Mouse (Mus musculus): Measurements from ENCODE around the gene Fkbp3. TPM values are rescaled to one million over a fixed set of nuclear protein-coding genes. Genes with fewer than 3 reads are reported as not detected.
A peak's percentile ranks its signal among the peaks of the same experiment; 100 is the strongest.
"Not testable (repeated sequence)": the region's sequence is repeated elsewhere in the genome, so short reads cannot be mapped to it uniquely, and the experiment has no call there.

The Fkbp3 gene
- total RNA-seq (2021), result 100 to 1,000 TPM; 177 to 185 TPM
- long read RNA-seq, experiment 1, transcript Fkbp3-201 (7 exons, 1,022 nt), result major isoform, 525 of 559 reads
- long read RNA-seq, experiment 1, partial matches to known transcripts, result 12 of 559 reads
- long read RNA-seq, experiment 1, other reads (novel, unspliced or antisense), result 17 of 559 reads
- long read RNA-seq, experiment 2, transcript Fkbp3-201 (7 exons, 1,022 nt), result major isoform, 473 of 494 reads
- long read RNA-seq, experiment 2, partial matches to known transcripts, result 8 of 494 reads
- long read RNA-seq, experiment 2, other reads (novel, unspliced or antisense), result 10 of 494 reads

DNA sequence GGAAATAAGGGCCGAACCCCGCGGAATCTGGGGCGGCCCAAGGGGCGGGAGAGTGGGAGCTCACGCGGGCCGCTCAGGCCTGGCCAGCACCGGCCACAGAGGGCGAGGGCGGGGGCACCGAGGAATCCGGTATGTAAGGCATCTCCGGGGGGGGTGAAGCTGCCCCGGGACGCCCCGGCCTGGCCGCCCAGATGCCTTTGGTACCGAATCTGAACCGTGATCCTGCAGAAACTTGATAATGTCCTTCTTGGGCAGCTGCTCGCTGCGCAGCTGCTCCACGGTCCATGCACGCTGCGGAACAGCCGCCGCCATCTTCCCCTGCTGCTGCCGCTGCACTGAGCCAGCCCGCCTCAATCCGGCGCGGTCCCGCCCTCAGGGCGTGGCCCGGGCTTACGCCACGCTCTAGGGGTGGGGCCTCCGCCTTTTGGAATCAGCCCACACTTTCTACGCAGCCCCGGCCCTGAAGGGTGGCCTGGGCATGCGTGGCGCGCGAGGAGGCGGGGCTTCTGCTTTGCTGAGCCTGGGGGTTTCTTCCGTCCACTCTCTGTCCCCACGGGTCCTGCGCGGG is at the start of gene Fkbp3:
TSS of gene Fkbp3 (minus strand) at position 397 of the 568 bp plus-strand sequence.
- DNase-seq, result peak; percentile 98

DNA sequence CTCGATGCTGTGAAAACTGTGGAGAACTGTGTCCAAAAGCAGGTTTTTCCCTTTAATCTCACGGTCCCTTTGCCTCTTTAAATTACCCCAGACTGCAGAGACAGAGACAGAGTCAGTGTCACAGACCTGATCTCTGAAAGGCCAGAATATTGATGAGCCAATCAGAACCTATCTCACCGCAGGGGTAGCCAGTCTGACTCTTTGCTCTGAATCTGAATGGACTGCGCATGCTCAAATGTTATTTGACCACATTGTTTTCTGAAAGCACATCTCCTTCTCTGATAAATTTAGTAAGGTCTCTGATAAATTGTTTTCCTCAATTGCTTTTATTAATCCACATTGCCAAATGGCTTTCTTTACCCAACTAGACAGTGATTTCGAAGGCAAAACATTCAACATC is 45.6 kb upstream of the Fkbp3 start:
- no peak for DNase-seq

DNA sequence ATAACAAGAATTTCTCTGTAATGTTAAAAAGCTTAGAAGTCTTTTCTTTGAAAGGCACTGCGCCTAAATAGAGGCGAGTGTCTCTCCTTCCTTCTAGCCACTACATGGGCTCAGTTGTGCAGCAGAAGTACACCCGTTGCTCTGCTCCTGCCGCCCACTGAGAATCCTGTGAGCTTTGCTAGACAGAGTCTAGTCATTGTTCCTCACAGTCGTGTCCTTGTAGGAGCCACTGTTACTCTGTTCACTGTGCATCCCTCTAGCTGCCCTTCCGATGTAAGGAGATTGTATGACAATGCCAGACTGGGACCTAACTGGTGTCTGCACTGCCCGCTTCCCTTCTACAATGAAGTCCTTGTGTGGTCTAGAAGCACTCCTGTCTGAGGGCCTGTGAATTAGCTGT is 45.2 kb upstream of the Fkbp3 start:
- no peak for DNase-seq

DNA sequence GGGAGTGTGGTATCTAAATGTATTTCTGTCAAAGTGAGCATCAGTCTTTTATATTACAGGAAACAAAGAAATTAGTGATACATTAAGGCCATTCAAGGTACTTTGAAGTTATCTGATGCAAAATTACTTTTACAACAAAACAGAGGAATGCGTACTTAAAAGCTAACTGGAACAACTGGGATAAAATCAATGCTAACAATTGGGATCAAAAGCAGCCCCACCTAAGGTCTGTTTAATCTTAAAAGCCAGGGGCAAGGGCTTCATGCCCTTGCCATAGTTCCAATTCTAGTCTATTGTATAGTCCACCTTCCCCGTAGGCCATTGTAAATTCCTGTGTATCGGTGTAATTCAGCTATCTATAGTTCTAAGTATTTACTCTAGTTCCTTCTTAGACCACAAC is 41.2 kb upstream of the Fkbp3 start:
- DNase-seq, result not testable (repeated sequence)

DNA sequence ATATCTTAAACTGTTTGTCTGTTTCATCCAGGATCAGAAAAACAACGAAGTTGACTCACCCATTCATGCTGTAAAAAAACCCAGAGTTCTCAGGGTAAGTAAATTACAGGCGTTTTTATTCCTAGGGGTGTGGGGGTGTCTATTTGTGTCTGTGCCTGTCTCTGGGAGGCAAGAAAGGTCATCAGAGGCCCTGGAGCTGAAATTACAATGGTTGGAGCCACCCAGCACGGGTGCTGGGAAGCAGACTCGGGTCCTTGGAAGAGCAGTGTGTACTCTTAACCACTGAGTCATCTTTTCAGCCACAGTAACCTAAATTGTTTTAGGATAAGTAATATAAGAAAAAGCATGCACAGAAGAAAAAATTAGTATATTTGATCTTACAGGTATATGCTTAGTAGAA is 40.1 kb upstream of the Fkbp3 start:
- no peak for DNase-seq

DNA sequence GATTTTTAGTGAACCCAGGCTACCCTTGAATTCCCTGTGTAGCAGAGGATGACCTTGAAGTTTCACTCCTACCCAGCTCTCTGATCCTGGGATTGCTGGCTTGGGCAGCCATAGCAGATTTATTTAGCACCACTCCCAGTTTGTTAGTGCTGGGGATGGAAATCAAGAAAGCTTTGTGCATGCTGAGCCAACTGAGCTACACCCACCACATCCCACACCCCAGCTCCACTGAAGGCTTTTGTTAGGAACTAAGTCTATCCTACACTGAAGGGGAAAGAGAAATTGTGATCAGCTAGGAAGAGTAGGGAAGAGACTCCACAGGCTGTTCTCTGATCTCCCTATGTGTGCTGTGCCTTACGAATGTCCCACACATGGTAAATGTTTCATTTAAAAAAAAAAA is 39.0 kb upstream of the Fkbp3 start:
- DNase-seq, result no peak

DNA sequence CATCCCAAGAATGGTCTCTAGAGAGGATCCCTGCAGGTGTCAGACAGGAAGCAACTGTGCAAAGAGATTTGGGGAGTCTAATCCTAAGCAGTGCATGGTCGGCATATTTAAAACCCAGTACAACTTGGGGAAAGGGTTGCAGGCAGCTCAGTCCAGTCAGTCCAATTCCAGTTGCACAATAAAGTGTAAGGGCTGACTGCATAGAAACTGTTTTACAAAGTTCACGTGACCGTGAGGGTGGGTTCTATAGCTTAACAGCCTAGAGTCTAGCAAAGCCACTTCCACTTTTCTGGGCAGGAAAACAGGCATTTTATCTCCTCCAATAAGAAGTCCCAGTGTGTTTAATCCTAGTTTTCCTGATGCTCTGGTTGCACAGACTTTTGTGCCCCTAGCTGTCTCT is 37.7 kb upstream of the Fkbp3 start:
- no peak for DNase-seq

DNA sequence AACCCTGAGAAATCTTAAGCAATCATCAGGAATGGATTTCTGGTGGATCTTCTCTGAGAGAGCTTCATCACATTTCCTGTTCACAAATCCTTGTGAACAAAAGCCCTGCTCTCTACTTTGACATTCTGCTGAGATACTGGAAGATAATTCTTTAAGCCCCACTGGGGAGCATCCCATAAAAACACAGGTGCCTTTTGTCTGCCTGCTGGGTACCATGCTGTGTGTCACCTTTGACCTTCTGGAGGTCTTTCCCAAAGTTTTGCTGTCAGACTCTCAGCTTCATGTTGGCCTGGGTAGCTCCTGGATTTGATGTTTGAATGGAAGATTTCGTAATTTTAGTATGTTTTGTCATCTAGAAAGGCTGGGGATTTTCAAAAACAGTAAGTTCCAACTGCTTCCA is 34.9 kb upstream of the Fkbp3 start:
- no peak for DNase-seq

DNA sequence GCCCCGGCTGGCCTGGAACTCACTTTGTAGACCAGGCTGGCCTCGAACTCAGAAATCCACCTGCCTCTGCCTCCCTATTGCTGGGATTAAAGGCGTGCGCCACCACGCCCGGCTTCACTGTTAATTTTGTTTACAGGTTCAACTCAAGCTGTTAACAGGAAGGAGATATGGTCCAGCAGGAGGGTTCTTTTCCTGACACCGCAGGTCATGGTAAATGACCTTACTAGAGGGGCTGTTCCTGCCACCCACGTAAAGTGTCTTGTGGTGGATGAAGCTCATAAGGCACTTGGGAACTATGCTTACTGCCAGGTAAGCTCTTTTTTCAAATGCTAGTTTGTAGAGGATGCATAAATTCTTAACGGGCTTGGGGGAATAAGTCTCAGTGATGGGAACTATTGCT is 3.1 kb upstream of the Fkbp3 start:
- no peak for DNase-seq

DNA sequence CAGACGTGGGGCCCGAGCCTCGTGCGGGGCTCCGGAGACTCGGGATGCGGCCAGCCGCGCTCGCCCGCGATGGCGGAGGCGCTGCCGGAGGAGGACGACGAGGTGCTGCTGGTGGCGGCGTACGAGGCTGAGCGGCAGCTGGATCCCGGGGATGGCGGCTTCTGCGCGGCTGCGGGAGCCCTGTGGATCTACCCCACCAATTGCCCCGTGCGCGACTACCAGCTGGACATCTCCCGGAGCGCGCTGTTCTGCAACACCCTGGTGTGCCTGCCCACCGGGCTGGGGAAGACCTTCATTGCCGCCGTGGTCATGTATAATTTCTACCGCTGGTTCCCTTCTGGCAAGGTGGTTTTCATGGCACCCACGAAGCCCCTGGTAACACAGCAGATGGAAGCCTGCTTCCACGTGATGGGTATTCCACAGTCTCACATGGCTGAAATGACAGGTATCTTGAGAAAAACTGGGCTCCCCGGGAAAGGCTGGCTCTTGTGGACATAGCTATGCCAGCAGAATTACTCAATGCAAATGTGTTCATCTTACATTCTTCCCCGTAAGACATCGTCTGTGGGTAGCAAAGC is 2.0 kb upstream of the Fkbp3 start:
- no peak for DNase-seq

DNA sequence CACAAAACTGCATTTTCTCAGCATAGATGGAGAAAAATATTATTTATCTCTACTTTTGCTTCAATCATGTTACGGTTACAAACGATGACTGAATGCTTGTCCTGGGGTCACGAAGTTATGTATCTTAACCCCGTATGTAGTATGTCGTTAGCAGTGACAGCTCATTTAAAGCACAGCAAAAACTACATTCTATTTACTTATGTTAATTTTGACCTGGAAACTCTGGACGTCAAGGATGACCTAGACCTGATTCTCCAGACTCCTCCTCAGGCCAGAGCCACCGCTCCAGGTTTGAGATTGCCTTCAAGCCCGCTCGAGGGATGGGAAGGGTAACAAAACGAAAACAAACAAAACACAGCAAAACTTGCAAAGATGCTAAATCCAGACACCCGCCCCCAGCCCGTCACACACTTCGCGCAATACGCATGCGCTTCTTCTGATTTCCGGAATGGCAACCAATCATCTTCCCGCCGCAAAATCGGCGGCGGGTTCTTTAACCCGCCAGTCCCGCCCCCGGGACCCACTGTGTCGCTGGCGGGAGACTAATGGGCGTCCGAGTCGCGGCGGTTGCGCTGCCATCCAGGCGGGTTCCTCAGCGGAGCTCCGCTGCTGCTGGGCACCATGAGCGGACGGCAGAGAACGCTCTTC is 1.4 kb upstream of the Fkbp3 start, which contains the start of gene Fancm:
TSS of gene Fancm (plus strand) at position 519 of the 648 bp plus-strand sequence.
- DNase-seq, result peak; percentile 87

DNA sequence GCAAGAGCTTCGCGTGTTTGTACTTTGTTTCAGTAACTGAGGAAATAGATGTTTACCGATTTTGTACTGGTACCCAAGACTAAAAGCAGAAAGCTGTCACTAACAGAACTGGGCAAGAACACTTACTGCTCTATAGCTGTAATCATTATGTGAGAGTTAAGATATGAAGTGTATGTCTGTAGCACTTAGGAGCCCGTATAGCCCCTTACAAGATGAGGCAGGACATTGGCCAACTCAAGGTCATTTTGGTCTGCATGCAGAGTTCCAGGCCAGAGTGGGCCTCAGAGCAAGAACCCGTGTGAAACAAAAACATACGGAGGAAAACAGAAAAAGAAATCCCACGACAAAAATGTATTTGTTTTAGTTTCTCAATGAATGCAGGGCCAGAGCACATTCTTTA is 844 bp upstream of the Fkbp3 start:
- DNase-seq, result no peak

DNA sequence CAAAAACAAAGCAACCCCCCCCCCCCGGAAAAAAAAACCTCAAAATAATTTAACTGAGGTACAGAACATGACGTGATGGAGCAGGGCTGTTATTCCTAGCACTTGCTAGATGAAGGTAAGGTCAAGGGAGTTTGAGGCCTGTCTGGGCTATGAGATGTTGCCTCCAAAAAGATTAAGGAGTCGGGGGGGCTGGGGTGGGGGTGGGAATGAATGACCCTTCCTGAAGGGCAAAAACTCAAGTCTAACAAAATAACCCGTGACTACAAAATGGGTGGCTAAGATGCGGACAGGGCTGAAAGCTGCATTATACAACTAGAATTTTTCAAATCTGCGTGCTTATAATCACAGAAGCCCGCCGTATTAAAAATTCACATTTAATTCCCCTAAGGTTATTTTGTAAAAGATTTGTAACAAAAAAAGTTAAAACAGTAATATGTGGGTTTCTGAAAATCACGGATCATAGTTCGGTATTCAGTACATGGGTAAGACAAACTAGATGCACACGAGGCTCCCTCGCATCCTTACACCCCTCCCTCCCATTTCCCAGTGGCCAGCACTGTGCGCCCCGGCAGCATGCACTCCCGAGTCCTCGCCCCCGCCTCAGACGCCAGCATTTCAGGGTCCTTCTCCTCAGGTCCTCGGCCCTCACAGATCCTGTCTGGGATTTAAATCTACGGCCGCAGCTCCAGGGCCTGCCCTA is 746 bp downstream of the Fkbp3 start:
- no peak for DNase-seq

DNA sequence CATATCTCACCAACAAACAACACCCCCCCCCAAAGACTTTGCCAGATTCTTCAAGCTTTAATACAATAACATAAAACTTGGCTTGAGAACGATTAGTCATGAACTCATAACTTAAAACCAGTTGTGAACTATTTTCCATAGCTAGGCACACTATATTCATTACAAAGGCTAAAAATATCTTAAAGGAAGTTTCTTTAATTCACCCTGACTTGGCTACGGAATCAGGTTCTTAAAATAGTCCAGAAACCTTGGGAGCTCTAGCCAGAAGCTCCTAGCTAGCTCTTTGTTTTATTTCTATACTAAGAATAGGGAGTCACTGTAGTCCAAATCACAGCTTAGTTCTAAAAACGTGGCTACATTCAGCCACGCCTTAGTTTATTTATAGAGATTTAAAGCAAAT is 5.4 kb downstream of the Fkbp3 start:
- DNase-seq, result no peak

DNA sequence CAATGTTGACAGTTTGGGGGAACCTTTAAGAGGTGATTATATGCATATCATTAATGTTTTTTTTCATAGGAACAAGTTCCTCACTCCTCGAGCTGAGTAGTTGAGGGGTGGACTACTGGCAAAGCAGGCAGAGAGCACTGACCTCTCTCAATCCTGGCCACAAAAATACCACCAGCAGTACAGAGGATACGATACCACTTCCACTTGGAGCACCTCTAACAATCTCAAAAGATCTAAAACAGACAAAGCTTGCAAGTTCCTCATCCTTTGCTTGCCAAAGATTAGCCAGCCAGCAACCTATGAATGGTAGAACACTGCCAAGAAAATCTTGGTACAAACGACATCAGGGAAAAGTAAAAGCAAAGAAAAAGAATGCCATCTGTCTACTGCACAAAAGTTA is 7.6 kb downstream of the Fkbp3 start:
- no peak for DNase-seq

DNA sequence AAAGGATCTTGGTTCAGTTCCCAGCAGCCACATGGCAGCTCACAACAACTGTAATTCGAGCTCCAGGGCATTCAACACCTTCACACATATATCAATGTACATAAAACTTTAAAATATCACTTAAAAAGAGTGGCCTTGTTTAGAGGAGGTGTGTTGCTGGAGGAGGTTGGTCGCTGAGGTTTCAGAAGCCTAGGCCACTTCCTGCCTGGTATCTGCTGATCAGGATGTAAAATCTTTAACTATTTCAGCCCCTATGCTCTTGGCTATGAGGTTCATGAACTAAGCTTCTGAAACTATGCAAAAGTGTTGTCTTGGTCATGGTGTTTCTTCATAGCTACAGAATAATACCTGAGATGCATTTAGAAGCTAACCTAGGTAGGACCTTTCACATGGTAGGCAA is 8.6 kb downstream of the Fkbp3 start:
- DNase-seq, result no peak

DNA sequence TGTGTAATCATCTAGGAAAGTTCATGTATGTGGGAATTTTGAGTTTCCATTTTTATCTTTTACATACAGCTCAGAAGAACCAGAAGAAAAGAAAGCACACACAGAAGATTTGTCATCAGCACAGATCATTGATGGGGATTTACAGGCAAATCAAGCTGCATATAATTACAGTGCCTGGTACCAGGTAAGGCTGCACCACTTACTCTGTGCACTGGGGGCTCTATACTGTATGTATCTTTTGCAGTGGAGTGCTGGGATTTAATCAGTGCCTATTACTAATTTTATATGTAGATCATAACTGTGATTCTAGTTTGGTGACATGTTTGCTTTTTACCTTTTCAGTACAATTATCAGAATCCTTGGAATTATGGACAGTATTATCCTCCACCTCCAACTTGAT is 12.7 kb downstream of the Fkbp3 start:
- DNase-seq, result no peak

DNA sequence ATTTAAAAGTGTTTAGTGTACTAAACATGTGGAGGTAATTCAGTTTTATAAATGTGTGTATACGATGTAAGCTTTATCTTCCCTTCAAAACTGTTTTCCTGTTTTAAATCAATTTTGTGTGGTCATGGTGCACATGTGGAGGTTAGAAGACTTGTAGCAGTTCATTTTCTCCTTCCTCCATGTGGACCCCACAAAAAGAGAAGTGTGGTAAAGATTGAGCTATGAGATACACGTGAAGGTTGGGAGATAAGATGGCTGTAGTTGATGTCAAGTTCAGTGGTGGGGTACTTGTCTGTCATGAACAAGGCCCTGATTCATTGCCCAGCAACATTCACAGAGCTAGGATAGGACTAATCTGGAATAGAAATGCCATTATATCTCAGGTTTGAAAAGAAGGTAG is 15.6 kb downstream of the Fkbp3 start:
- no peak for DNase-seq

DNA sequence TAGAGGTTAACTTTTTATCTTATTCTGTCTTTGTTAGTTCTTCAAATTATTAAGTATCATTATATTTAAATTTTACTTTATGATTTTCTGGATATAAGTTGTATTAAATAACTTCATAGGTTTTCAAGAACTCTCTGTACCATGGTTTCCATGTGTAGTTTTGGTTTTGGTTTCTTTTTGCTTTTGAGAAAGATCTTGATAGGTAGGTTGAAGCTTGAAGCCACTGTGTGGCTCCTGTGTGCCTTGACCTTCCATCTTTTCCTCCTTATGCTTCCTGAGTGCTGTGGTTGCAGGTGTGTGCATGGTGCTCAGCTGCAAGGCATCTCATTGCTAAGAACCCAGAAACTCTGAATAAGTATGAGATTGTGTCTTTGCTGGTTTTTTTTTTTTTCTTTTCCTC is 25.0 kb downstream of the Fkbp3 start:
- DNase-seq, result no peak

DNA sequence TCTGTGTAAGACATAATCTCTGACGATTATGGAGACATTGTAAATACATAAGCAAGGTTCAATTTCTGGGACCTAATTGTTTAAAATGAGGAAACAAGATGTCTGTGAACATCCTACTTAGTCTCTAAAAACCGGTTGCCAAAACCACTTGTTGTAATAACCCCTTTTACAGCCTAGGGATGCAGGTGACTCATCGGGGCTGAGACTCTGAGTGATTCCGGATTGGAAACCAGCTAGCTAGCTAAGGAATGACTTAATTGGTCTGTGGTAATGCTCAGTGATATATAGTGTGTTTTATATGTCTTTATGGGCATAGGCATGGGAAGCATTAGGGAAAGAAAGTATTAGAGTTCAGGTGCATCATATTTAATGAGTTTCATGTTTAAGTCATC is 36.3 kb downstream of the Fkbp3 start:
- DNase-seq, result no peak

DNA sequence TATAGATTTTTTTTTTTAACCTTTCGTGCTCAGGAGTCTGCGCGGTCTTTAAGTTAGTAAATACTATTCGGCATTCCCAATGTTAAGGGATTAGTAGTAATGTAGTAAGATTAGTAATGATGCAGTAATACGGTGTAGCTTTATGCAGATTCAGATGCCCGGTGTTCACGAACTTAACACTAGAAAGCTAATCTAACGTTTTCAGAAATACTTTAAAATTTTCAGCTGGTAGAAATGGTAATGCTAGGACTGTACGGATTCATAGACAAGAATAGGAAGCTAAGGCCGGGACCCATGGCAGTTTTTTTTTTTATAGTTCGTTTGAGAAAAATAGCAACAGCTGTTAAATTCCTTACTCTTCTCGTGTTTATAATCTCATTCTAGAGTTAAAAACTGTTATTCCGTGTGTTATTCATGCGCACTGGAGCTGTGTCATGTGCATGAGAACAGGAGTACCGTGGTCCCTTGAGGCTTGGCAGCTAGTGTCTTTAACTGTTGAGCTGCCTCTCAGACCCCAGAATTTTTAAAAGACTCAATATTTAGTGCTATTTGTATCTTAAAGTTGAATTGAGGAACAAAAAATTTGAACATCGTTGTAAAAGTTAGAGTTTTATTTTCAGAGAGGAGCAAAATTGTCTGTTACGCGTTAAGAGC is 36.8 kb downstream of the Fkbp3 start:
- no peak for DNase-seq

DNA sequence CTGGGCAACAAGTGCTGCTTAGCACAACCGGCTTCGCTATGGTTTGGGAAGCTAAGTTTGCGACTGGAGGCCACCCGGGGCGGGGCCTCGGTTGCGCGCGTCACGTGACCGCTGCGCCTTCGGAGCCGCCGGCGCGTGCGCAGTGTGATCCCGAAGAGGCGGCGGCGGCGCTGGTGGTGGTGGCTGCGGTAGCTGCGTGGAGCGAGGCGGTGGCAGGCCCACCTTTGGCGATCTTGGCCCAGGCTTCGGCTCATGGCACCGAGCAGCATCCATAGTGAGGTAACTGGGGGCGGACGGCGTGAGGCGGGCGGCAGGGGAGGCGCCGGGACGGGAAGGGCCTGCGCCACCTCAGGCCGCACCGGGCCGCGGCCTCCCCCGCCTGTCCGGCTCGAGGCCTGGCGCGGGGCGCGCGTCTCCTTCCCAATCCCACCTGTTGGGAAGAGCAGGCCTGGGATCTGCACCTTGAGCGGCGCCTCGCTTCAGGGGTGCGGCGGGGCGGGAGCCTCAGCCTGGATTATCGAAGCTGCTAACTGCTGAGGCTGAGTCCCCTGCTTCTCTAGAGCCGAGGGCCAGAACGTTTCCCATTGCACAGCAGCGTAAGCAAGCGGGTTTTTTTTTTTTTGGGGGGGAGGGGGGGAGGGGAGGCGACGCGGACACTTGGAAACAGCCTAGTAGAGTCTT is 37.5 kb downstream of the Fkbp3 start, which contains the start of gene Prpf39:
TSS of gene Prpf39 (plus strand) at position 144 of the 681 bp plus-strand sequence.
- DNase-seq, result peak; percentile 90

Measured in gastrocnemius, postnatal 25 days (tissue).